Mouse (Mus musculus) heart, adult 2 months (tissue): Measurements from ENCODE around the gene Eef2k. TPM values are rescaled to one million over a fixed set of nuclear protein-coding genes. Genes with fewer than 3 reads are reported as not detected.

Experiments used
- DNase-seq, 2 experiments: peaks; one replicate each; pipeline ENCODE4 v3.0.0; 2021
- H3K27ac ChIP-seq: fragments of 200-600 bp; 2 replicates; pipeline ENCODE4 v1.8.1; 2022
- H3K27me3 ChIP-seq: fragments of 200-500 bp; 2 replicates; pipeline ENCODE4 v1.6.1; 2012; ENCODE audit warnings: mild to moderate bottlenecking, low read length, inconsistent platforms, mixed read lengths; ENCODE audit not compliant: control insufficient read depth, insufficient read depth
- H3K36me3 ChIP-seq: fragments of 200-500 bp; 2 replicates; pipeline ENCODE4 v1.6.1; 2012; ENCODE audit warnings: low read length, inconsistent platforms; ENCODE audit not compliant: control insufficient read depth, insufficient read depth
- H3K4me1 ChIP-seq: fragments of 200-500 bp; 2 replicates; pipeline ENCODE4 v1.6.1; 2011; ENCODE audit warnings: low read length; ENCODE audit not compliant: control insufficient read depth, insufficient read depth
- H3K4me3 ChIP-seq: fragments of 200-600 bp; 2 replicates; pipeline ENCODE4 v1.8.1; 2022
- H3K79me2 ChIP-seq: fragments of 200-500 bp; replicated peaks from 2 replicates; pipeline ENCODE4 v1.6.1; 2012; ENCODE audit warnings: mild to moderate bottlenecking, inconsistent platforms, low read length, moderate library complexity, mixed read lengths; ENCODE audit not compliant: control insufficient read depth, insufficient read depth
- H3K9ac ChIP-seq: fragments of 200-500 bp; 2 replicates; pipeline ENCODE4 v1.6.1; 2012; ENCODE audit warnings: low read depth, mild to moderate bottlenecking, control low read depth, inconsistent platforms, low read length, mixed read lengths
- CTCF ChIP-seq: fragments of 200-600 bp; IDR thresholded peaks from 2 replicates; pipeline ENCODE4 v1.8.1; 2022; ENCODE audit warnings: antibody characterized with exemption, mild to moderate bottlenecking, moderate library complexity
- EP300 ChIP-seq: fragments of 200-500 bp; IDR thresholded peaks from 2 replicates; pipeline ENCODE4 v1.6.1; 2011; ENCODE audit warnings: low read depth, low read length, control low read depth; ENCODE audit not compliant: insufficient read depth
- POLR2A ChIP-seq: fragments of 200-500 bp; IDR thresholded peaks from 2 replicates; pipeline ENCODE4 v1.6.1; 2011; ENCODE audit warnings: mild to moderate bottlenecking, low read depth, low read length, control low read depth; ENCODE audit not compliant: insufficient read depth
- WGBS: fragments of 180-500 bp; shearing (Covaris S2); methylation state at CpG from one replicate; pipeline ENCODE4 v1.1.7; 2018; 5-methylcytosine and 5-hydroxymethylcytosine counted together
- intact Hi-C: fragments of 180-260 bp; cut with DNase I; formaldehyde crosslinking; loops from one replicate; pipeline ENCODE4 v1.15.1; 2025
- polyA plus RNA-seq: library from polyadenylated mRNA; depleted of rRNA; stranded (reverse); fragments of >200 nt; gene quantifications from 2 replicates; pipeline ENCODE4 v1.2.3, GENCODE M21; 2012
- total RNA-seq, 2 experiments: library from RNA; stranded (reverse); gene quantifications; 2 replicates each; pipeline ENCODE4 v1.2.3; 2021

The Eef2k gene
- total and polyA plus RNA-seq, 3 experiments = 22.8 to 28.9 (median 23.9) TPM

DNA sequence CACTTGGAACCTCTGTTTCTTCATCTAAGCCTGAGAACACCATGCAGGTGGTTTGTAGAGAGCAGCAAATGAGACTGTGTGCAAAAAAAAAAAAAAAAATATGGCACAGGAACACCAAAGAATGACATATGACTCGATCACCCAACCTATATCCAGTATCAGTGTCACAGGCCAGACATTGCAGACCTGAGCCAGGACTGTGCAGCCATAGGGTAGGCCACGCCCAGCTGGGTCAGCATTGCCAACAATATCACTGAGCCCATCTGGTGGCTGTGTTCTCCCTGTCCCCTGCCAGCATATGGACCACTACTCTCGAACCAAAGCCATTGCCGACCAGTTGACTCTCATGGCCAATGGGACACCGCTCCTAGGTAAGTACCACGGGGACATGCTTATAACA is 25.1 kb upstream of the Eef2k start:
- Histone ChIP-seq H3K9ac (no peak overlapping the region), H3K27me3 (no peaks in the 10 kb centered on the region), H3K79me2 (no peaks in the 10 kb centered on the region), H3K36me3 (no peaks in the 10 kb centered on the region), H3K4me1 (no peaks in the 10 kb centered on the region), H3K4me3 (no peak overlapping the region), H3K27ac (no peak overlapping the region)
- no peak for TF ChIP-seq CTCF
- TF ChIP-seq EP300 = no peak
- intact Hi-C loops = no loop called here
- DNase-seq = no peak
- 85% methylated on average over 6 of the region's 6 CpGs for WGBS

- H3K4me1 ChIP-seq = no peaks in the 10 kb centered on the region
- H3K79me2 ChIP-seq = no peaks in the 10 kb centered on the region
- H3K27me3 ChIP-seq = no peaks in the 10 kb centered on the region
- H3K36me3 ChIP-seq = no peaks in the 10 kb centered on the region
- WGBS = 54% methylated on average over 4 of the region's 4 CpGs
- TF ChIP-seq POLR2A = no peak
- 0 out of 2 replicates have a peak, but pooled peaks have one; percentile 12 for TF ChIP-seq EP300
- TF ChIP-seq CTCF = no peak
- H3K9ac ChIP-seq = no peak overlapping the region
- no peak overlapping the region for H3K27ac ChIP-seq
- H3K4me3 ChIP-seq = no peak overlapping the region
- DNase-seq = no peak
- intact Hi-C loops = no loop called here
Measured at GRCm38 (mm10) chr7:120819386-120819785, 23.2 kb upstream of the Eef2k start.

DNA sequence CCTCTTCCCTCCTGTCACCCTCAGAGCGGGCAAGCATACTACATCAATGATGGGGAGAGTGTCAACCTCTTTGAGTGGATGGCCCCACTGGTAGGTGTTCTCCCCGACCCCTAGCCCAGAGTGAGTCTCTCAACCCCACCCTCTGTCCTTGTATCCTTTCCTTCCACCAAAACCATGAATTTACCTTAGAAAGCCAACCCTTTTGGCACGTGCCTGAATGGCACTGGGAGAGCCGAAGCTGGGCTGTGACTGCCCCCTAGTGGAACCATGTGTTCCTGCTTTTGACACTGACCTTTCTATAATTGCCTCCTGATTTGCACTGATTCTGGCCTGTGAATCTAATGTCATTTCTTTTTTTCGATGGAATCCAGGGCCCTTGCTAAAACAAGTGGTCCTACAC is 19.4 kb upstream of the Eef2k start:
- H3K36me3 ChIP-seq = no peaks in the 10 kb centered on the region
- 22% methylated on average over 5 of the region's 5 CpGs for WGBS
- no peak overlapping the region for H3K4me3 ChIP-seq
- no peak overlapping the region for H3K9ac ChIP-seq
- TF ChIP-seq CTCF = peak; percentile 95; the same call in 1 of the 2 replicates
- TF ChIP-seq POLR2A = no peak
- 0 out of 2 replicates have a peak, but pooled peaks have one; percentile 59 for TF ChIP-seq EP300
- peak; percentile 59 to 73 for DNase-seq
- no peak overlapping the region for H3K27ac ChIP-seq
- intact Hi-C loops = loop anchor here (1.0 to 5.0 kb wide), 3 partner anchors 68 to 191 kb away; partner anchors contain the start of gene Pdzd9
- no peaks in the 10 kb centered on the region for H3K27me3 ChIP-seq
- no peaks in the 10 kb centered on the region for H3K4me1 ChIP-seq
- H3K79me2 ChIP-seq = no peaks in the 10 kb centered on the region

GRCm38 (mm10) chr7:120825097-120825496 is 17.5 kb upstream of the Eef2k start:
- no peaks in the 10 kb centered on the region for H3K79me2 ChIP-seq
- 60% methylated on average over 2 of the region's 2 CpGs for WGBS
- no peak overlapping the region for H3K4me3 ChIP-seq
- TF ChIP-seq EP300 (no peak), POLR2A (no peak), CTCF (no peak)
- H3K27ac ChIP-seq = no peak overlapping the region
- peaks cover 2% of the 10 kb centered on the region; the same call in 1 of the 2 replicates for H3K4me1 ChIP-seq
- no peaks in the 10 kb centered on the region for H3K27me3 ChIP-seq
- intact Hi-C loops = no loop called here
- H3K36me3 ChIP-seq = no peaks in the 10 kb centered on the region
- no peak overlapping the region for H3K9ac ChIP-seq
- no peak for DNase-seq

GRCm38 (mm10) chr7:120826408-120826807 is 16.2 kb upstream of the Eef2k start:
- TF ChIP-seq POLR2A = no peak
- peak; percentile 76 for TF ChIP-seq CTCF
- H3K27me3 ChIP-seq = no peaks in the 10 kb centered on the region
- H3K4me1 ChIP-seq = peaks cover 3% of the 10 kb centered on the region
- intact Hi-C loops = no loop called here
- H3K27ac ChIP-seq = no peak overlapping the region
- no peaks in the 10 kb centered on the region for H3K79me2 ChIP-seq
- peak in 1 of 2 experiments; percentile 49 for DNase-seq
- 25% methylated on average over 3 of the region's 3 CpGs for WGBS
- H3K4me3 ChIP-seq = no peak overlapping the region
- no peak overlapping the region for H3K9ac ChIP-seq
- no peaks in the 10 kb centered on the region for H3K36me3 ChIP-seq

GRCm38 (mm10) chr7:120830431-120831381 is 11.9 kb upstream of the Eef2k start:
- intact Hi-C loops = no loop called here
- Histone ChIP-seq H3K27me3 (no peaks in the 10 kb centered on the region), H3K9ac (peak overlapping the region; percentile 74), H3K27ac (peak overlapping the region; percentile 97), H3K4me3 (peak overlapping the region; percentile 67), H3K4me1 (peaks cover 3% of the 10 kb centered on the region), H3K36me3 (no peaks in the 10 kb centered on the region), H3K79me2 (no peaks in the 10 kb centered on the region)
- WGBS = 1% methylated on average over 46 of the region's 46 CpGs
- peak; percentile 81 to 87 for DNase-seq
- TF ChIP-seq POLR2A (peak; percentile 58), CTCF (no peak)
